Mouse (Mus musculus): ENCODE results near the gene Gm6217. TPM values are rescaled to one million over a fixed set of nuclear protein-coding genes. Genes with fewer than 3 reads are reported as not detected.

Gm6217 gene
- polyA plus RNA-seq (2012; rRNA removed): not detected in 2 replicates

DNA sequence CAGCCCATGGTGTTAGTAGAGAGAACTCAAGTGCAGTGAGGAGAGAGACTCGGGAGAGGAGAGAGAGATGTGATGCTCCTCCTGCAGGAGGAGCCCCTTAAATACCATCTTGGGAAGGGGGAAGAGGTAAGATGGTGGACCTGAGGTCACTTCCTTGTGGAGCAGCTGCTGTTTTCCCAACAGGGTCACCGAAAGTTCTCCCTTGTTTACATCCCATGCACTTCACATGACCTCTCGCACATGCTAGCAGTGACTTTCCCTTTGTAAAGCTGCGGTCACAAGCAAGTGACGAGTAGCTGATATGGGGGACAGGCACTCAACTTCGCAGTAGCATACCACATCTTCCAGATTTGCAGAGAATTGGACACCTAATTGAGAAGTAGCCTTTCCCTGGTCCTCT, at the start of gene Gm6217:
TSS of gene Gm6217 (minus strand) at position 74 of the 400 bp plus-strand sequence.

DNA sequence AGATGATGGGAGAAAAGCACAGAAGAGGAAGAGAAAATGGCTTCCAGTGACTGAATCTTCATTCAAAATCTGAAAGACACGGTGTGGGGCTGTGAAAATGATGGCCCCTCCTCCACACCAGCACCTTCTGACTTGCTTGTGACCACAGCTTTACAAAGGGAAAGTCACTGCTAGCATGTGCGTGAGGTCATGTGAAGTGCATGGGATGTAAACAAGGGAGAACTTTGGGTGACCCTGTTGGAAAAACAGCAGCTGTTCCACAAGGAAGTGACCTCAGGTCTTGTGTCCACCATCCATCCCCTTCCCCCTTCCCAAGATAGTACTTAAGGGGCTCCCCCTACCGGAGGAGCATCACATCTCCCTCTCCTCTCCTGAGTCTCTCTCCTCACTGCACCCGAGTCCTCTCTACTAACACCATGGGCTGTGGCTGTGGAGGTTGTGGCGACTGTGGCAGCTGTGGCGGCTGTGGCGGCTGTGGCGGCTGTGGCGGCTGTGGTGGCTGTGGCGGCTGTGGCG, 28.7 kb upstream of the Gm6217 start, which contains the start of gene Gm47955:
TSS of gene Gm47955 (plus strand) at position 417 of the 516 bp plus-strand sequence.

DNA sequence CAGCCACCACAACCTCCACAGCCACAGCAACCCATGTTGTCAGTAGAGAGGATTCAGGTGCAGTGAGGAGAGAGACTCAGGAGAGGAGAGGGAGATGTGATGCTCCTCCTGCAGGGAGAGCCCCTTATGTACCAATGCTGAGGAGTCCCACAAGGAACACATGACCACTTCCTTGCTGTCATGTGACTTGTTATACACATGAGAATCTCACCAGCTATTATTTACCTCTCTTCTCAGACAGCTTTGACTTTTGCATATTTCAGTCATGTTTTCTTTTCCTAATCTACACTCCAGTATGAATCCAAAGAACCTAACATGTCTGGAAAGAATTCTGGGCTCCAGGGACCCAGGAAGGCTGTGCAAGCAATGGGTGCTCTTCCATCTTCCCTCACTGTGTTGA, 24.7 kb upstream of the Gm6217 start, which contains the start of gene Gm7544:
TSS of gene Gm7544 (minus strand) at position 101 of the 400 bp plus-strand sequence.

DNA sequence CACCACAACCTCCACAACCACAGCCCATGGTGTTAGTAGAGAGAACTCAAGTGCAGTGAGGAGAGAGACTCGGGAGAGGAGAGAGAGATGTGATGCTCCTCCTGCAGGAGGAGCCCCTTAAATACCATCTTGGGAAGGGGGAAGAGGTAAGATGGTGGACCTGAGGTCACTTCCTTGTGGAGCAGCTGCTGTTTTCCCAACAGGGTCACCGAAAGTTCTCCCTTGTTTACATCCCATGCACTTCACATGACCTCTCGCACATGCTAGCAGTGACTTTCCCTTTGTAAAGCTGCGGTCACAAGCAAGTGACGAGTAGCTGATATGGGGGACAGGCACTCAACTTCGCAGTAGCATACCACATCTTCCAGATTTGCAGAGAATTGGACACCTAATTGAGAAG, 12.1 kb upstream of the Gm6217 start, which contains the start of gene A030003K21Rik:
TSS of gene A030003K21Rik (minus strand) at position 94 of the 400 bp plus-strand sequence.

DNA sequence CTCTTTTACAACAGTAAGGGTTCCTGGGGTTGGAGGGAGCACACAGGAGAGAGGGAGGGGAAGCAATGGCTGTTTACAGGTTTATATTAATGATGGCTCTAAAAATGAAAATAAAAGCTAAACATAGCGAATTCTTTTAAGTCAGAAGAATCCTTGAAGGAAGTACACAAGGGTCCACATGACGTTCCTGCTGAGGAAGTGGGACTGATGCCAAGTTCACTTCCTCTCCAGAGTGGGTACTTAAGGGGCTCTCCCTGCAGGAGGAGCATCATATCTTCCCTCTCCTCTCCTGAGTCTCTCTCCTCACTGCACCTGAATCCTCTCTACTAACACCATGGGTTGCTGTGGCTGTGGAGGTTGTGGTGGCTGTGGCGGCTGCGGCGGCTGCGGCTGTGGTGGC, 6.5 kb downstream of the Gm6217 start, which contains the start of gene A030014E15Rik:
TSS of gene A030014E15Rik (plus strand) at position 268 of the 400 bp plus-strand sequence.

DNA sequence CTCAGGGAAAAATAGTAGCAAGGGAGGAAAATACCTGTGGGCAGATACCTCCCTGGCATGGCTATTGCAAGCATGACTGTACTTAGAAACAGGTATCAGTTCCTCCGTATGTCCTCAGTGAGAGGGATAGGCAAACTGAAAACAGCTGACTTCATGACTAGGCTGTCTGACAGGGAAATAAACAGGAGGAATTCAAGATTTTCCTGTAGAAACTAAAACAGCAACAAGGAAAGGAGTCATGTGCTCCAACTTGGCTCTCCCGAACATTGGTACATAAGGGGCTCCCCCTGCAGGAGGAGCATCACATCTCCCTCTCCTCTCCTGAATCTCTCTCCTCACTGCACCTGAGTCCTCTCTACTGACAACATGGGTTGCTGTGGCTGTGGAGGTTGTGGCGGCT, 18.2 kb downstream of the Gm6217 start, which contains the start of gene A030005L19Rik:
TSS of gene A030005L19Rik (plus strand) at position 301 of the 400 bp plus-strand sequence.

Other genes with a start within 250 kb of the Gm6217 start
- gene Mff, start 206.5 kb downstream of the Gm6217 start, polyA plus RNA-seq (2012; rRNA removed): 43.2 and 63.6 TPM in 2 replicates
- gene Tm4sf20, start 162.9 kb downstream of the Gm6217 start, polyA plus RNA-seq (2012; rRNA removed): not detected in 2 replicates
- not detected in 2 replicates for gene Gm47791, start 160.2 kb downstream of the Gm6217 start, polyA plus RNA-seq (2012; rRNA removed)
- gene Agfg1, start 91.9 kb downstream of the Gm6217 start, polyA plus RNA-seq (2012; rRNA removed): 11.9 and 12.7 TPM in 2 replicates
- gene A030005L19Rik, start 18.1 kb downstream of the Gm6217 start, polyA plus RNA-seq (2012; rRNA removed): 0.21 and 0.22 TPM in 2 replicates
- not detected in 2 replicates for gene A030014E15Rik, start 6.5 kb downstream of the Gm6217 start, polyA plus RNA-seq (2012; rRNA removed)
- gene A030003K21Rik, start 12.0 kb upstream of the Gm6217 start, polyA plus RNA-seq (2012; rRNA removed): not detected in 2 replicates
- gene Gm7544, start 24.6 kb upstream of the Gm6217 start, polyA plus RNA-seq (2012; rRNA removed): not detected in 2 replicates
- not detected in 2 replicates for gene Gm47955, start 28.9 kb upstream of the Gm6217 start, polyA plus RNA-seq (2012; rRNA removed)
- not detected in 2 replicates for gene Gm47959, start 69.1 kb upstream of the Gm6217 start, polyA plus RNA-seq (2012; rRNA removed)
- gene Slc19a3, start 107.0 kb upstream of the Gm6217 start, polyA plus RNA-seq (2012; rRNA removed): 0.03 and 0.06 TPM in 2 replicates
- gene Krtap28-10, start 111.1 kb upstream of the Gm6217 start, polyA plus RNA-seq (2012; rRNA removed): not detected in 2 replicates
- not detected in 2 replicates for gene Gm47969, start 113.5 kb upstream of the Gm6217 start, polyA plus RNA-seq (2012; rRNA removed)
- gene A030005K14Rik, start 128.0 kb upstream of the Gm6217 start, polyA plus RNA-seq (2012; rRNA removed): not detected in 2 replicates
- gene Krtap28-13, start 129.5 kb upstream of the Gm6217 start, polyA plus RNA-seq (2012; rRNA removed): not detected in 2 replicates
- gene Ccl20, start 185.4 kb upstream of the Gm6217 start, polyA plus RNA-seq (2012; rRNA removed): 0.11 TPM in 1 of 2 replicates, not detected in the other
- gene Daw1, start 228.4 kb upstream of the Gm6217 start, polyA plus RNA-seq (2012; rRNA removed): 0.06 TPM in 1 of 2 replicates, not detected in the other